Mouse (Mus musculus) midbrain, embryonic 16.5 days (tissue): ENCODE data around the gene Gm9767. TPM values are rescaled to one million over a fixed set of nuclear protein-coding genes. Genes with fewer than 3 reads are reported as not detected.

ENCODE experiments used
- ATAC-seq: fragments of 200-750 bp; cut with Nextera tagmentation; 2 replicates; pipeline ENCODE4 v1.8.0; 2017; ENCODE audit warnings: moderate TSS enrichment
- H3K27ac ChIP-seq: fragments of 300-500 bp; sonication (generic); 2 replicates; pipeline ENCODE4 v1.5.1; 2014; ENCODE audit warnings: mild to moderate bottlenecking, low read length, mixed read lengths
- H3K27me3 ChIP-seq: fragments of 300-500 bp; sonication (generic); 2 replicates; pipeline ENCODE4 v1.6.1; 2014; ENCODE audit warnings: low read depth, low read length, mixed read lengths; ENCODE audit not compliant: control insufficient read depth, insufficient read depth
- H3K36me3 ChIP-seq: fragments of 300-500 bp; sonication (generic); 2 replicates; pipeline ENCODE4 v1.6.1; 2014; ENCODE audit warnings: mild to moderate bottlenecking, low read length, moderate library complexity, mixed read lengths; ENCODE audit not compliant: control insufficient read depth, insufficient read depth
- H3K4me1 ChIP-seq: fragments of 300-500 bp; sonication (generic); 2 replicates; pipeline ENCODE4 v1.6.1; 2014; ENCODE audit warnings: mild to moderate bottlenecking, low read length, mixed read lengths; ENCODE audit not compliant: control insufficient read depth, insufficient read depth
- H3K4me2 ChIP-seq: fragments of 300-500 bp; sonication (generic); 2 replicates; pipeline ENCODE4 v1.6.1; 2014; ENCODE audit warnings: mild to moderate bottlenecking, low read length, mixed read lengths
- H3K4me3 ChIP-seq: fragments of 300-500 bp; sonication (generic); 2 replicates; pipeline ENCODE4 v1.5.1; 2014; ENCODE audit warnings: low read depth, mild to moderate bottlenecking, low read length, moderate library complexity, mixed read lengths
- H3K9ac ChIP-seq: fragments of 300-500 bp; sonication (generic); 2 replicates; pipeline ENCODE4 v1.6.1; 2014; ENCODE audit warnings: low read depth, low read length, mixed read lengths
- H3K9me3 ChIP-seq: fragments of 300-500 bp; sonication (generic); replicated peaks from 2 replicates; pipeline ENCODE4 v1.6.1; 2014; ENCODE audit warnings: mild to moderate bottlenecking, low read length, mixed read lengths; ENCODE audit not compliant: control insufficient read depth, poor library complexity, severe bottlenecking
- WGBS: fragments of 180-500 bp; shearing (Covaris S2); extraction: QIAGEN DNeasy Blood & Tissue Kit; methylation state at CpG from one replicate; pipeline ENCODE4 v1.1.7; 2014; 5-methylcytosine and 5-hydroxymethylcytosine counted together
- polyA plus RNA-seq: library from polyadenylated mRNA; unstranded; fragments of >200 nt; fragmentation: Nextera tagmentation; extraction: Ambion mirVana; gene quantifications from 2 replicates; pipeline ENCODE4 v1.2.1, GENCODE M21; 2015

Gm9767 gene
- 1.2 and 2.3 TPM in 2 replicates for polyA plus RNA-seq

GRCm38 (mm10) chr10:26077671-26078481, at the start of gene Gm9767:
Gene Gm9767, plus strand, starts transcription at chr10:26078255.
- Histone ChIP-seq H3K36me3 (no peaks in the 10 kb centered on the region), H3K4me2 (peak within 1 kb of the TSS; percentile 54), H3K4me1 (peaks cover 14% of the 10 kb centered on the region), H3K27me3 (no peaks in the 10 kb centered on the region), H3K9me3 (no peaks in the 10 kb centered on the region), H3K9ac (peak within 1 kb of the TSS; percentile 97), H3K4me3 (peak within 1 kb of the TSS; percentile 90), H3K27ac (peak within 1 kb of the TSS; percentile 85)
- peak; percentile 79 for ATAC-seq
- WGBS, result under 1% methylated on average over 52 of the region's 52 CpGs

GRCm38 (mm10) chr10:26034931-26035330, 43.1 kb upstream of the Gm9767 start:
- no peak overlapping the region for H3K4me3 ChIP-seq
- H3K27me3 ChIP-seq, result no peaks in the 10 kb centered on the region
- no peak overlapping the region for H3K9ac ChIP-seq
- ATAC-seq, result peak; percentile 25; the same call in 1 of the 2 replicates
- H3K4me1 ChIP-seq, result no peaks in the 10 kb centered on the region
- 79% methylated on average over 5 of the region's 5 CpGs for WGBS
- H3K9me3 ChIP-seq, result no peaks in the 10 kb centered on the region
- no peaks in the 10 kb centered on the region for H3K36me3 ChIP-seq
- no peak overlapping the region for H3K27ac ChIP-seq
- H3K4me2 ChIP-seq, result no peak overlapping the region

GRCm38 (mm10) chr10:26051177-26051576, 26.9 kb upstream of the Gm9767 start:
- Histone ChIP-seq H3K27ac (no peak overlapping the region), H3K36me3 (no peaks in the 10 kb centered on the region), H3K4me3 (no peak overlapping the region), H3K4me2 (no peak overlapping the region), H3K27me3 (no peaks in the 10 kb centered on the region), H3K4me1 (peaks cover 3% of the 10 kb centered on the region; the same call in 1 of the 2 replicates), H3K9ac (no peak overlapping the region), H3K9me3 (no peaks in the 10 kb centered on the region)
- WGBS, result 87% methylated on average over 2 of the region's 2 CpGs
- ATAC-seq, result no peak

- 79% methylated on average over 3 of the region's 3 CpGs for WGBS
- no peaks in the 10 kb centered on the region for H3K4me1 ChIP-seq
- H3K27me3 ChIP-seq, result no peaks in the 10 kb centered on the region
- no peak overlapping the region for H3K4me2 ChIP-seq
- no peak for ATAC-seq
- H3K36me3 ChIP-seq, result peaks cover 4% of the 10 kb centered on the region; the same call in 1 of the 2 replicates
- H3K4me3 ChIP-seq, result no peak overlapping the region
- no peak overlapping the region for H3K27ac ChIP-seq
- H3K9ac ChIP-seq, result no peak overlapping the region
- H3K9me3 ChIP-seq, result no peaks in the 10 kb centered on the region
Observed at GRCm38 (mm10) chr10:26059662-26060307, 18.3 kb upstream of the Gm9767 start.

GRCm38 (mm10) chr10:26063071-26063470, 15.0 kb upstream of the Gm9767 start:
- no peak overlapping the region for H3K9ac ChIP-seq
- ATAC-seq, result no peak
- 94% methylated on average over 4 of the region's 4 CpGs for WGBS
- H3K27me3 ChIP-seq, result no peaks in the 10 kb centered on the region
- H3K4me1 ChIP-seq, result no peaks in the 10 kb centered on the region
- no peak overlapping the region for H3K4me2 ChIP-seq
- no peaks in the 10 kb centered on the region for H3K9me3 ChIP-seq
- H3K36me3 ChIP-seq, result peaks cover 6% of the 10 kb centered on the region; the same call in 1 of the 2 replicates
- no peak overlapping the region for H3K27ac ChIP-seq
- no peak overlapping the region for H3K4me3 ChIP-seq

- peaks cover 17% of the 10 kb centered on the region for H3K4me1 ChIP-seq
- no peak overlapping the region for H3K9ac ChIP-seq
- 78% methylated on average over 5 of the region's 5 CpGs for WGBS
- H3K4me3 ChIP-seq, result no peak overlapping the region
- ATAC-seq, result no peak
- no peak overlapping the region for H3K4me2 ChIP-seq
- H3K36me3 ChIP-seq, result peaks cover 7% of the 10 kb centered on the region; the same call in 1 of the 2 replicates
- H3K27me3 ChIP-seq, result no peaks in the 10 kb centered on the region
- H3K27ac ChIP-seq, result no peak overlapping the region
- no peaks in the 10 kb centered on the region for H3K9me3 ChIP-seq
Observed at GRCm38 (mm10) chr10:26071986-26072385, 6.1 kb upstream of the Gm9767 start.

GRCm38 (mm10) chr10:26076949-26077348, 1.1 kb upstream of the Gm9767 start:
- Histone ChIP-seq H3K9ac (peak overlapping the region; percentile 33; the same call in 1 of the 2 replicates), H3K4me2 (peak overlapping the region; percentile 54), H3K27ac (no peak overlapping the region), H3K36me3 (no peaks in the 10 kb centered on the region), H3K27me3 (no peaks in the 10 kb centered on the region), H3K9me3 (no peaks in the 10 kb centered on the region), H3K4me3 (peak overlapping the region; percentile 90), H3K4me1 (peaks cover 14% of the 10 kb centered on the region)
- no peak for ATAC-seq
- WGBS, result 59% methylated on average over 9 of the region's 9 CpGs

- peak; percentile 93 for ATAC-seq
- H3K4me3 ChIP-seq, result peak within 1 kb of the TSS; percentile 90
- H3K9ac ChIP-seq, result peak within 1 kb of the TSS; percentile 97
- peak within 1 kb of the TSS; percentile 85 for H3K27ac ChIP-seq
- H3K4me1 ChIP-seq, result peaks cover 14% of the 10 kb centered on the region
- H3K4me2 ChIP-seq, result peak within 1 kb of the TSS; percentile 54
- no peaks in the 10 kb centered on the region for H3K9me3 ChIP-seq
- under 1% methylated on average over 46 of the region's 46 CpGs for WGBS
- no peaks in the 10 kb centered on the region for H3K27me3 ChIP-seq
- H3K36me3 ChIP-seq, result no peaks in the 10 kb centered on the region
Observed at GRCm38 (mm10) chr10:26078521-26079142, 577 bp downstream of the Gm9767 start, which contains the start of gene Tmem200a. Gene Tmem200a, minus strand, starts transcription at chr10:26079052.
